Comparison of ENCODE assay signal across 10 mouse cellular contexts in genomic region chr1:74340361-74340764, GRCm38 (mm10). TPM values are rescaled to one million over a fixed set of nuclear protein-coding genes. Genes with fewer than 3 reads are reported as not detected.
A peak's percentile ranks its signal among the peaks of the same experiment; 100 is the strongest.
DNase-seq lines count a peak whose midpoint lies in the region; ATAC-seq lines count a peak whose summit lies in the region.
"Had no signal": no experiment of that assay in that cellular context is flagged by ENCODE, and none has a peak within 500 bp of the region (broad histone marks: within the 10 kb centered on the region; RNA-seq: fewer than 3 reads in every experiment).

No protein-coding gene starts in this region.

- 92% methylated on average over 6 of the region's 6 CpGs for WGBS in kidney, embryonic 14.5 days

- no peaks in the 10 kb centered on the region for H3K27me3 ChIP-seq in kidney, embryonic 14.5 days (ENCODE audit: control insufficient read depth, insufficient read depth, low read length)
- H3K27me3 ChIP-seq: embryonic facial prominence, embryonic 15.5 days had no signal

- no peak overlapping the region for H3K4me3 ChIP-seq in kidney, embryonic 14.5 days (ENCODE audit: low read length)
- H3K4me3 ChIP-seq: embryonic facial prominence, embryonic 15.5 days had no signal

- H3K36me3 ChIP-seq in kidney, embryonic 14.5 days (ENCODE audit: control insufficient read depth, insufficient read depth, low read length): no peaks in the 10 kb centered on the region

- no peak overlapping the region for H3K4me2 ChIP-seq in kidney, embryonic 14.5 days (replicated peaks; ENCODE audit: low read depth, low read length)
- H3K4me2 ChIP-seq: embryonic facial prominence, embryonic 15.5 days had no signal

- H3K27ac ChIP-seq in kidney, embryonic 14.5 days (ENCODE audit: low read depth, low read length): no peak overlapping the region
- H3K27ac ChIP-seq: embryonic facial prominence, embryonic 15.5 days had no signal

- peaks cover 10% of the 10 kb centered on the region for H3K4me1 ChIP-seq in kidney, embryonic 14.5 days (ENCODE audit: control insufficient read depth, insufficient read depth, low read length)

- no peaks in the 10 kb centered on the region for H3K9me3 ChIP-seq in kidney, embryonic 14.5 days (ENCODE audit: control insufficient read depth, low read length)
- H3K9me3 ChIP-seq: embryonic facial prominence, embryonic 15.5 days had no signal

- no peak overlapping the region for H3K9ac ChIP-seq in kidney, embryonic 14.5 days (ENCODE audit: low read depth, low read length)
- H3K9ac ChIP-seq: embryonic facial prominence, embryonic 15.5 days had no signal

- peak; percentile 87 for DNase-seq in kidney, adult 11 months
- peak; percentile 92 for DNase-seq in adrenal gland, postnatal 14 days
- DNase-seq in frontal cortex, adult 2 months (ENCODE audit: extremely low spot score in 1 of 2, low spot score in 1 of 2): peak; percentile 34 to 57
- peak; percentile 86 to 93 for DNase-seq in kidney, postnatal 25 days
- DNase-seq in right cerebral cortex, adult 2 months (ENCODE audit: low spot score in 2 of 2): peak; percentile 41 to 68
- no peak for DNase-seq in embryo, embryonic 10.5 days (ENCODE audit: low spot score)
- DNase-seq in retina, embryonic 14.5 days (ENCODE audit: low spot score): no peak

- no peak for ATAC-seq in kidney, embryonic 14.5 days (ENCODE audit: low FRiP score, low TSS enrichment)

RNA-seq across cellular contexts. Expression of gene Catip, which starts 21.5 kb away (rescaled TPM):
- polyA plus RNA-seq in kidney, embryonic 14.5 days (2014; fragmentation: Nextera tagmentation; extraction: Ambion mirVana): 0.44 and 0.79 TPM in 2 replicates
- 0.15 and 0.45 TPM in 2 replicates for total RNA-seq in adrenal gland, postnatal 14 days (2021)
- polyA plus RNA-seq in frontal cortex, adult 2 months (2012; rRNA removed): 5.3 and 6.0 TPM in 2 replicates

RNA-seq across cellular contexts. Expression of gene Slc11a1, which starts 34.6 kb away (rescaled TPM):
- polyA plus RNA-seq in kidney, embryonic 14.5 days (2014; fragmentation: Nextera tagmentation; extraction: Ambion mirVana): 2.0 and 5.2 TPM in 2 replicates
- total RNA-seq in adrenal gland, postnatal 14 days (2021): 5.3 and 6.9 TPM in 2 replicates
- polyA plus RNA-seq in frontal cortex, adult 2 months (2012; rRNA removed): 5.5 and 9.1 TPM in 2 replicates
- total RNA-seq: MEL had no signal

RNA-seq across cellular contexts. Expression of gene Tmbim1, which starts 34.9 kb away (rescaled TPM):
- polyA plus RNA-seq in kidney, embryonic 14.5 days (2014; fragmentation: Nextera tagmentation; extraction: Ambion mirVana): 16.3 and 18.1 TPM in 2 replicates
- 66.7 and 82.3 TPM in 2 replicates for total RNA-seq in adrenal gland, postnatal 14 days (2021)
- 25.7 and 33.6 TPM in 2 replicates for polyA plus RNA-seq in frontal cortex, adult 2 months (2012; rRNA removed)

RNA-seq across cellular contexts. Expression of gene Ctdsp1, which starts 50.9 kb away (rescaled TPM):
- 66.7 and 86.0 TPM in 2 replicates for polyA plus RNA-seq in kidney, embryonic 14.5 days (2014; fragmentation: Nextera tagmentation; extraction: Ambion mirVana)
- 128 and 130 TPM in 2 replicates for total RNA-seq in adrenal gland, postnatal 14 days (2021)
- polyA plus RNA-seq in frontal cortex, adult 2 months (2012; rRNA removed): 27.4 and 27.7 TPM in 2 replicates

RNA-seq across cellular contexts. Expression of gene Pnkd, which starts 55.6 kb away (rescaled TPM):
- polyA plus RNA-seq in kidney, embryonic 14.5 days (2014; fragmentation: Nextera tagmentation; extraction: Ambion mirVana): 126 and 154 TPM in 2 replicates
- 111 and 115 TPM in 2 replicates for total RNA-seq in adrenal gland, postnatal 14 days (2021)
- 110 and 135 TPM in 2 replicates for polyA plus RNA-seq in frontal cortex, adult 2 months (2012; rRNA removed)

Comparison
In these comparisons a context has a peak if more than half of its experiments do, and no peak if none do; other contexts are left out.
1. DNase-seq: peak in kidney, adult 11 months (single experiment), adrenal gland, postnatal 14 days (single experiment), frontal cortex, adult 2 months (2 of 2), kidney, postnatal 25 days (2 of 2) and right cerebral cortex, adult 2 months (2 of 2); none in embryo, embryonic 10.5 days (single experiment) and retina, embryonic 14.5 days (single experiment).